Mouse (Mus musculus) ES-E14 (cell line): ENCODE measurements around the gene Ip6k1.

ENCODE experiments used
- MAFK ChIP-seq: IDR thresholded peaks from 2 replicates; pipeline ENCODE4 v1.6.1; 2014; ENCODE audit warnings: mild to moderate bottlenecking, low read depth, low read length, inconsistent platforms; ENCODE audit not compliant: insufficient read depth
- ZC3H11A ChIP-seq: IDR thresholded peaks from 2 replicates; pipeline ENCODE4 v1.6.1; 2012; ENCODE audit warnings: low read depth, mild to moderate bottlenecking, inconsistent platforms, low read length, borderline replicate concordance

- TF ChIP-seq MAFK (no peak), ZC3H11A (no peak)
Measured at GRCm38 (mm10) chr9:108073141-108073930, 71.0 kb downstream of the Ip6k1 start.
